Mouse (Mus musculus): Measurements from ENCODE around the gene Smurf1. TPM values are rescaled to one million over a fixed set of nuclear protein-coding genes. Genes with fewer than 3 reads are reported as not detected.

Smurf1 gene
- polyA plus RNA-seq, 2 experiments: 1.2 to 1.5 TPM

DNA sequence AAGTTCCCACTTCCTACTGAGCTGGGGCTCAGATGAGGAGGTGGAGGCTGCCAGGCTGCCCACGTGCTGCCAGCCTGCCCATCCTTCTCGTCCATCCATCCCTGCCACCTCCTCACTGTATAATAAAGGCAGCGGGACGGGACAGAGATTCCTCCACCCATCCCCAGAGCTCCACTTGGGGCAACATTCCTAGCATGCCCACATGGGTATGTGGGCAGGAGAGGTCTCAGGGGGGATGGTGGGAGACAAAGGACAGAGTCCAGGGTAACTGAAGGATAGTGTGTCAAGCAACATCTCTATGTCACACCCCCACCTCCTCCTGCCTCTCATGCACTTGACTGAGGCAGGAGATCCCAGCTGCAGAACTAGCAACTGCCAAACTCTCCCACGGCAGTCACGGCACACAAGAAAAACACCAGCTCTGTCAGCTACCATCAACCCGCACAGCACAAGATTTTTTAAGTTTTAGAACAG is 51.2 kb downstream of the Smurf1 start:
- Histone ChIP-seq H3K9me3 (ENCODE audit: control insufficient read depth, low read length) (no peaks in the 10 kb centered on the region), H3K27ac (no peak overlapping the region), H3K4me2 (ENCODE audit: low read depth) (no peak overlapping the region), H3K4me3 (ENCODE audit: insufficient read depth in 1 of 2, low read depth in 2 of 2, low read length in 2 of 2) (no peak overlapping the region), H3K4me1 (replicated peaks; ENCODE audit: control insufficient read depth in 2 of 2, insufficient read depth in 2 of 2, low read length in 1 of 2) (peaks cover 0 to 9% of the 10 kb centered on the region in 2 experiments; a peak in 2 of 4 replicates), H3K9ac (replicated peaks) (no peak overlapping the region), H3K36me3 (replicated peaks; ENCODE audit: control insufficient read depth, insufficient read depth, low read depth) (no peaks in the 10 kb centered on the region), H3K27me3 (ENCODE audit: control insufficient read depth, insufficient read depth, low read length) (no peaks in the 10 kb centered on the region)
- TF ChIP-seq CTCF (IDR thresholded peaks at IDR 0.05; ENCODE audit: low read depth) (no peak), EP300 (IDR thresholded peaks at IDR 0.05; ENCODE audit: low read depth) (no peak)
- no peak for ATAC-seq (ENCODE audit: insufficient read depth)
- WGBS (ENCODE audit: insufficient replicate concordance): 61% methylated on average over 7 of the region's 7 CpGs
- DNase-seq (ENCODE audit: low read depth in 3 of 3, low spot score in 3 of 3): no peak

DNA sequence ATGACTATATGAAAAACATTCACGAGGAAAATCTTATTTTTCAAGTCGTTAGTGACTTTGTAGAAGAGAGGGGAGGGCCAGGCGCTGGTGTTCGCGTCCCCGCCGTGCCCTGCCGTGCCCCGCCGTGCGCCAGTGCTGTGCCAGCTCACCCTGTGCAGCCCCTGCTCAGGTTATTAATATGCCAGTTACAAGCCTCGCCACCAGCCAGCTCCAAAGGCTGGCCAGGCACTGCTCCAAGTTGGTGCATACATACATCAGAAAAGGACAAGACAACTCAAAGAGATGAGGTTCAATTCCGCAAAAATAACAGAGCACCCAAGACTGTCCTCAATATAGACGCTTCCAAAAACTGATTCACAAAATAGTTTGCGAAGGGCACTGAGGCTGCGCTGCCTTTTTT is 51.7 kb downstream of the Smurf1 start:
- 76% methylated on average over 16 of the region's 16 CpGs for WGBS (ENCODE audit: insufficient replicate concordance)

GRCm38 (mm10) chr5:144913361-144913760 is 52.3 kb downstream of the Smurf1 start:
- Histone ChIP-seq H3K9ac (replicated peaks) (no peak overlapping the region), H3K4me2 (ENCODE audit: low read depth) (no peak overlapping the region), H3K4me1 (replicated peaks; ENCODE audit: control insufficient read depth in 2 of 2, insufficient read depth in 2 of 2, low read length in 1 of 2) (peaks cover 0 to 9% of the 10 kb centered on the region in 2 experiments; a peak in 2 of 4 replicates), H3K36me3 (replicated peaks; ENCODE audit: control insufficient read depth, insufficient read depth, low read depth) (no peaks in the 10 kb centered on the region), H3K4me3 (ENCODE audit: insufficient read depth in 1 of 2, low read depth in 2 of 2, low read length in 2 of 2) (no peak overlapping the region), H3K27me3 (ENCODE audit: control insufficient read depth, insufficient read depth, low read length) (no peaks in the 10 kb centered on the region), H3K27ac (no peak overlapping the region), H3K9me3 (ENCODE audit: control insufficient read depth, low read length) (no peaks in the 10 kb centered on the region)
- ATAC-seq (ENCODE audit: insufficient read depth) (no peak), DNase-seq (ENCODE audit: low read depth in 3 of 3, low spot score in 3 of 3) (no peak)
- TF ChIP-seq CTCF (IDR thresholded peaks at IDR 0.05; ENCODE audit: low read depth) (no peak), EP300 (IDR thresholded peaks at IDR 0.05; ENCODE audit: low read depth) (no peak)
- 51% methylated on average over 5 of the region's 5 CpGs for WGBS (ENCODE audit: insufficient replicate concordance)

More for the DNA sequence above, 51.7 kb downstream of the Smurf1 start:
- Histone ChIP-seq H3K36me3 (replicated peaks; ENCODE audit: control insufficient read depth, insufficient read depth, low read depth) (no peaks in the 10 kb centered on the region), H3K4me1 (replicated peaks; ENCODE audit: control insufficient read depth in 2 of 2, insufficient read depth in 2 of 2, low read length in 1 of 2) (peaks cover 0 to 9% of the 10 kb centered on the region in 2 experiments; a peak in 2 of 4 replicates), H3K27ac (no peak overlapping the region), H3K9me3 (ENCODE audit: control insufficient read depth, low read length) (no peaks in the 10 kb centered on the region), H3K27me3 (ENCODE audit: control insufficient read depth, insufficient read depth, low read length) (no peaks in the 10 kb centered on the region), H3K4me2 (ENCODE audit: low read depth) (no peak overlapping the region), H3K4me3 (ENCODE audit: insufficient read depth in 1 of 2, low read depth in 2 of 2, low read length in 2 of 2) (no peak overlapping the region), H3K9ac (replicated peaks) (no peak overlapping the region)
- DNase-seq (ENCODE audit: low read depth in 3 of 3, low spot score in 3 of 3): no peak
- TF ChIP-seq EP300 (IDR thresholded peaks at IDR 0.05; ENCODE audit: low read depth) (no peak), CTCF (IDR thresholded peaks at IDR 0.05; ENCODE audit: low read depth) (no peak)
- ATAC-seq (ENCODE audit: insufficient read depth): no peak

GRCm38 (mm10) chr5:144912519-144913310 is 52.9 kb downstream of the Smurf1 start:
- Histone ChIP-seq H3K4me2 (ENCODE audit: low read depth) (no peak overlapping the region), H3K4me1 (replicated peaks; ENCODE audit: control insufficient read depth in 2 of 2, insufficient read depth in 2 of 2, low read length in 1 of 2) (peaks cover 0 to 9% of the 10 kb centered on the region in 2 experiments; a peak in 2 of 4 replicates), H3K27me3 (ENCODE audit: control insufficient read depth, insufficient read depth, low read length) (no peaks in the 10 kb centered on the region), H3K27ac (no peak overlapping the region), H3K4me3 (ENCODE audit: insufficient read depth in 1 of 2, low read depth in 2 of 2, low read length in 2 of 2) (no peak overlapping the region), H3K9ac (replicated peaks) (no peak overlapping the region), H3K36me3 (replicated peaks; ENCODE audit: control insufficient read depth, insufficient read depth, low read depth) (no peaks in the 10 kb centered on the region), H3K9me3 (ENCODE audit: control insufficient read depth, low read length) (no peaks in the 10 kb centered on the region)
- no peak for DNase-seq (ENCODE audit: low read depth in 3 of 3, low spot score in 3 of 3)
- 68% methylated on average over 7 of the region's 7 CpGs for WGBS (ENCODE audit: insufficient replicate concordance)
- ATAC-seq (ENCODE audit: insufficient read depth): no peak
- no peak for TF ChIP-seq CTCF (IDR thresholded peaks at IDR 0.05; ENCODE audit: low read depth)
- TF ChIP-seq EP300 (IDR thresholded peaks at IDR 0.05; ENCODE audit: low read depth): no peak

DNA sequence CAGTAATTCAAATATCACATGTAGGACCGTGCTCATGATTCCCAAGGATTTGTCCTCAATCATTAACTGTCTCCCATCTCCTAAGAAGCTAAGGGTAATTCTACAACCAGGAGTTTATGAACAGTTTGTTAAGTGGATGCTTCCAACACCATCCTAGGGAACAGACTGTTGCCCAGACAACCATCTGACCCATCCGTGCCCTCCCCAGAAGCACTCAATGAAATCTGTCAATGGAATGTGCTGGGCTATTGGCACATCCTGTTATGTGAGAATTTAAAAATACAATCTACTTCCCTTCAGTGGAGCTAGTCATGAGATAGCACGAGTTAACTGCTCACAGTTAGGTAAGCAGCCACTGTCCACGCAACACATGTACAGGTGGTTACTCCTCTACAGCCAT is 56.1 kb downstream of the Smurf1 start:
- H3K4me1 ChIP-seq (replicated peaks; ENCODE audit: control insufficient read depth in 2 of 2, insufficient read depth in 2 of 2, low read length in 1 of 2): peaks cover 0 to 2% of the 10 kb centered on the region in 2 experiments; a peak in 1 of 4 replicates
- WGBS (ENCODE audit: insufficient replicate concordance): 58% methylated on average over 4 of the region's 4 CpGs

More for the DNA sequence above, 56.1 kb downstream of the Smurf1 start:
- H3K27me3 ChIP-seq (ENCODE audit: control insufficient read depth, insufficient read depth, low read length): no peaks in the 10 kb centered on the region
- H3K4me2 ChIP-seq (ENCODE audit: low read depth): no peak overlapping the region
- H3K36me3 ChIP-seq (replicated peaks; ENCODE audit: control insufficient read depth, insufficient read depth, low read depth): no peaks in the 10 kb centered on the region
- no peak overlapping the region for H3K4me3 ChIP-seq (ENCODE audit: insufficient read depth in 1 of 2, low read depth in 2 of 2, low read length in 2 of 2)
- TF ChIP-seq EP300 (IDR thresholded peaks at IDR 0.05; ENCODE audit: low read depth) (no peak), CTCF (IDR thresholded peaks at IDR 0.05; ENCODE audit: low read depth) (no peak)
- ATAC-seq (ENCODE audit: insufficient read depth): no peak
- H3K27ac ChIP-seq: no peak overlapping the region
- H3K9ac ChIP-seq (replicated peaks): no peak overlapping the region
- no peak for DNase-seq (ENCODE audit: low read depth in 3 of 3, low spot score in 3 of 3)
- H3K9me3 ChIP-seq (ENCODE audit: control insufficient read depth, low read length): no peaks in the 10 kb centered on the region

Data from liver, embryonic 14.5 days (tissue).